Mouse (Mus musculus) thymus, adult 2 months (tissue): ENCODE results near the gene 2010111I01Rik.

Source experiments
- CTCF ChIP-seq: fragments of 200-500 bp; IDR thresholded peaks from 2 replicates; pipeline ENCODE4 v1.5.1; 2012; ENCODE audit warnings: mild to moderate bottlenecking, control low read depth, low read length, moderate library complexity, borderline replicate concordance; ENCODE audit not compliant: control insufficient read depth, poor library complexity, insufficient read depth; ENCODE audit errors: extremely low read depth
- POLR2A ChIP-seq: fragments of 200-500 bp; IDR thresholded peaks from 2 replicates; pipeline ENCODE4 v1.6.1; 2012; ENCODE audit warnings: mild to moderate bottlenecking, low read length, control low read depth, moderate library complexity; ENCODE audit not compliant: control insufficient read depth, poor library complexity, insufficient read depth; ENCODE audit errors: extremely low read depth

DNA sequence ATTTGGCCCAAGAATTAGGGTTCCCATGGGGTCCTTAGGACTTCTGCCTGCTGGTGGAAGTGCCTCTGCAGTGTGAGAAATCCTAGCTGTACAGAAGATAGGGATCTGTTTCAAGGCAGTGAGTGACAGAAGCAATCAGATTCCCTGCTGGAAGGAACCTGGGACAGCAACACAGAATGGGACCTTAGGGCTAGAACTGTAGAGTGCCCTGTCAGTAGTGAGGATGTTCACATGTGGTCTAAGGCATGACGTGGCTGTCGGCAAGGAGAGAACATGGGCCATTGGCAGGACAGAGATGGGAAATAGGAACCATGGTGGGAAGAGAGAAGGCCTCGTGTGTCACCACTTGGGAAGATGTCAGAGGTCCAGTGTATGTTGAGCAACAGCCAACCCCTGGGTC lies 344.9 kb downstream of the 2010111I01Rik start:
- TF ChIP-seq CTCF = no peak
- TF ChIP-seq POLR2A = no peak
